Mouse (Mus musculus) heart, postnatal 36 days (tissue): ENCODE results near the gene Kcnk7. TPM values are rescaled to one million over a fixed set of nuclear protein-coding genes. Genes with fewer than 3 reads are reported as not detected.

Experiments used
- DNase-seq, 2 experiments: peaks; one replicate each; pipeline ENCODE4 v3.0.0; 2021 to 2022
- intact Hi-C: fragments of 180-260 bp; cut with DNase I; formaldehyde crosslinking; loops from one replicate; pipeline ENCODE4 v1.15.1; 2025
- microRNA-seq, 2 experiments: library from miRNA; unstranded; fragments of <30 nt; microRNA quantifications; one replicate each; pipeline ENCODE4 v1.2.0; 2021; ENCODE audit warnings: borderline number of aligned reads in 2 of 2
- total RNA-seq, 2 experiments: library from RNA; stranded (reverse); gene quantifications; 2 replicates each; pipeline ENCODE4 v1.2.3; 2021

Kcnk7 gene
- total RNA-seq, 2 experiments from 2014 or later, result not detected

- no peak for DNase-seq
- intact Hi-C loops, result no loop called here
Observed at GRCm38 (mm10) chr19:5742241-5742641, 38.1 kb downstream of the Kcnk7 start.

GRCm38 (mm10) chr19:5743576-5743975, 39.4 kb downstream of the Kcnk7 start:
- intact Hi-C loops, result no loop called here
- DNase-seq, result no peak

- no peak for DNase-seq
- intact Hi-C loops, result no loop called here
Observed at GRCm38 (mm10) chr19:5745756-5746710, 41.9 kb downstream of the Kcnk7 start.

GRCm38 (mm10) chr19:5746907-5747363, 42.8 kb downstream of the Kcnk7 start:
- no peak for DNase-seq
- intact Hi-C loops, result no loop called here

GRCm38 (mm10) chr19:5749476-5749875, 45.3 kb downstream of the Kcnk7 start:
- DNase-seq, result no peak
- intact Hi-C loops, result no loop called here

- DNase-seq, result no peak
- intact Hi-C loops, result no loop called here
Observed at GRCm38 (mm10) chr19:5750951-5751350, 46.8 kb downstream of the Kcnk7 start.

GRCm38 (mm10) chr19:5751742-5752141, 47.6 kb downstream of the Kcnk7 start:
- no peak for DNase-seq
- intact Hi-C loops, result no loop called here

GRCm38 (mm10) chr19:5756321-5756985, 52.3 kb downstream of the Kcnk7 start:
- intact Hi-C loops, result no loop called here
- DNase-seq, result no peak

Small RNAs within 50 kb of the gene (microRNA-seq; reads per million reads assigned to microRNA genes)
- 0 reads per million in 2 experiments for gene Mir6987

Other genes with a start within 250 kb of the Kcnk7 start
- gene Ccdc85b, start 246.5 kb upstream of the Kcnk7 start, total RNA-seq, result 10 to 100 TPM in 1 of 2 experiments, 1 to 10 TPM in 1; 9.5 to 11.0 TPM
- 10 to 100 TPM; 50.3 to 50.5 TPM for gene Fibp, start 243.8 kb upstream of the Kcnk7 start, total RNA-seq
- under 1 TPM in 1 of 2 experiments, not detected in 1; 0.43 TPM for gene Ctsw, start 235.9 kb upstream of the Kcnk7 start, total RNA-seq
- 1 to 10 TPM; 9.0 to 9.8 TPM for gene Efemp2, start 230.4 kb upstream of the Kcnk7 start, total RNA-seq
- 10 to 100 TPM; 19.6 to 23.7 TPM for gene Mus81, start 216.0 kb upstream of the Kcnk7 start, total RNA-seq
- gene Cfl1, start 213.9 kb upstream of the Kcnk7 start, total RNA-seq, result 100 to 1,000 TPM; 174 to 188 TPM
- under 1 TPM; 0.58 to 0.70 TPM for gene 1700020D05Rik, start 200.6 kb upstream of the Kcnk7 start, total RNA-seq
- 1 to 10 TPM; 5.1 TPM for gene Snx32, start 193.8 kb upstream of the Kcnk7 start, total RNA-seq
- gene Ovol1, start 143.7 kb upstream of the Kcnk7 start, total RNA-seq, result not detected
- 1 to 10 TPM; 3.1 to 3.4 TPM for gene Ap5b1, start 136.3 kb upstream of the Kcnk7 start, total RNA-seq
- gene Rnaseh2c, start 102.5 kb upstream of the Kcnk7 start, total RNA-seq, result 10 to 100 TPM; 42.7 to 53.2 TPM
- 10 to 100 TPM; 30.3 to 37.0 TPM for gene Kat5, start 94.1 kb upstream of the Kcnk7 start, total RNA-seq
- 10 to 100 TPM; 25.6 to 31.2 TPM for gene Rela, start 66.9 kb upstream of the Kcnk7 start, total RNA-seq
- 10 to 100 TPM; 19.5 to 29.0 TPM for gene Sipa1, start 40.7 kb upstream of the Kcnk7 start, total RNA-seq
- gene Map3k11, start 15.6 kb upstream of the Kcnk7 start, total RNA-seq, result 10 to 100 TPM; 26.0 to 29.5 TPM
- gene Pcnx3, start 15.5 kb upstream of the Kcnk7 start, total RNA-seq, result 10 to 100 TPM; 15.7 to 16.8 TPM
- 100 to 1,000 TPM; 135 to 136 TPM for gene Ehbp1l1, start 21.9 kb downstream of the Kcnk7 start, total RNA-seq
- gene Fam89b, start 25.3 kb downstream of the Kcnk7 start, total RNA-seq, result 10 to 100 TPM; 29.3 to 32.6 TPM
- 10 to 100 TPM; 36.5 to 42.2 TPM for gene Ltbp3, start 36.5 kb downstream of the Kcnk7 start, total RNA-seq
- gene Scyl1, start 67.1 kb downstream of the Kcnk7 start, total RNA-seq, result 10 to 100 TPM; 69.0 to 72.9 TPM
- 10 to 100 TPM; 11.4 to 11.7 TPM for gene Frmd8, start 170.9 kb downstream of the Kcnk7 start, total RNA-seq
- gene Slc25a45, start 173.4 kb downstream of the Kcnk7 start, total RNA-seq, result 1 to 10 TPM; 3.4 to 4.2 TPM
- under 1 TPM; 0.57 to 0.64 TPM for gene Tigd3, start 189.8 kb downstream of the Kcnk7 start, total RNA-seq
- gene Dpf2, start 208.6 kb downstream of the Kcnk7 start, total RNA-seq, result 10 to 100 TPM; 75.8 to 96.2 TPM
- 1 to 10 TPM; 9.3 to 9.5 TPM for gene Cdc42ep2, start 220.4 kb downstream of the Kcnk7 start, total RNA-seq